Mouse (Mus musculus) CH12.LX (cell line): ENCODE results near the gene Map3k12. TPM values are rescaled to one million over a fixed set of nuclear protein-coding genes. Genes with fewer than 3 reads are reported as not detected.

ENCODE experiments used
- DNase-seq: peaks from one replicate; pipeline ENCODE4 v3.0.0-alpha.2; 2013; ENCODE audit errors: extremely low read depth
- H3K27ac ChIP-seq: 2 replicates; pipeline ENCODE4 v1.5.1; 2012; ENCODE audit warnings: low read depth, mild to moderate bottlenecking, control low read depth, moderate library complexity; ENCODE audit not compliant: insufficient read depth
- H3K27me3 ChIP-seq: replicated peaks from 2 replicates; pipeline ENCODE3; 2012; ENCODE audit warnings: inconsistent platforms
- H3K36me3 ChIP-seq, 2 experiments: replicated peaks in 1 of 2; 2 replicates each; pipeline versions ENCODE3 to v1.6.1; 2012; ENCODE audit warnings: inconsistent platforms in 1 of 2, low read length in 1 of 2, mild to moderate bottlenecking in 1 of 2, mixed read lengths in 1 of 2, moderate library complexity in 1 of 2; ENCODE audit not compliant: control insufficient read depth in 1 of 2, insufficient read depth in 1 of 2
- H3K4me1 ChIP-seq, 2 experiments: 2 replicates each; pipeline ENCODE4 v1.6.1; 2012; ENCODE audit warnings: inconsistent platforms in 1 of 2, moderate library complexity in 1 of 2; ENCODE audit not compliant: insufficient read depth in 2 of 2, control insufficient read depth in 1 of 2
- H3K4me2 ChIP-seq: 2 replicates; pipeline ENCODE4 v1.6.1; 2012; ENCODE audit warnings: low read depth, mild to moderate bottlenecking, control low read depth; ENCODE audit not compliant: poor library complexity, insufficient read depth, severe bottlenecking
- H3K4me3 ChIP-seq, 3 experiments: fragments of 150-350 bp in 1 of 3; sonication (generic) in 1 of 3; replicated peaks in 1 of 3; 2 replicates each; pipeline versions ENCODE3 to v1.5.1; 2011 to 2012; ENCODE audit warnings: low read depth in 2 of 3, low read length in 2 of 3, mild to moderate bottlenecking in 2 of 3, moderate library complexity in 2 of 3, control low read depth in 1 of 3, improper control_type of control experiment in 1 of 3, inconsistent platforms in 1 of 3, mixed read lengths in 1 of 3; ENCODE audit not compliant: poor library complexity in 1 of 3
- H3K79me2 ChIP-seq: replicated peaks from 2 replicates; pipeline ENCODE4 v1.6.1; 2012; ENCODE audit warnings: mild to moderate bottlenecking, moderate library complexity; ENCODE audit not compliant: control insufficient read depth, poor library complexity, insufficient read depth, severe bottlenecking; ENCODE audit errors: extremely low read depth
- H3K9ac ChIP-seq: 2 replicates; pipeline ENCODE4 v1.6.1; 2012; ENCODE audit warnings: low read depth, mild to moderate bottlenecking, control low read depth, moderate library complexity; ENCODE audit not compliant: insufficient read depth
- H3K9me3 ChIP-seq: replicated peaks from 2 replicates; pipeline ENCODE3; 2012; ENCODE audit warnings: low read length, inconsistent platforms, mixed read lengths
- CHD1 ChIP-seq: IDR thresholded peaks from 2 replicates; pipeline ENCODE4 v1.6.1; 2012; ENCODE audit warnings: low read depth, low read length, improper control_type of control experiment, inconsistent platforms
- CTCF ChIP-seq, 2 experiments: IDR thresholded peaks in 1 of 2; conservative IDR thresholded peaks in 1 of 2; 2 replicates each; pipeline ENCODE4 v1.5.1; 2011 to 2012; ENCODE audit warnings: low read depth in 2 of 2, low read length in 2 of 2, improper control_type of control experiment in 1 of 2, inconsistent platforms in 1 of 2, mild to moderate bottlenecking in 1 of 2, moderate library complexity in 1 of 2
- E2F4 ChIP-seq: IDR thresholded peaks from 2 replicates; pipeline ENCODE4 v1.6.1; 2011; ENCODE audit warnings: low read depth, low read length, improper control_type of control experiment; ENCODE audit not compliant: insufficient replicate concordance
- EP300 ChIP-seq: IDR thresholded peaks from 2 replicates; pipeline ENCODE4 v1.6.1; 2011; ENCODE audit warnings: low read length, improper control_type of control experiment
- ETS1 ChIP-seq: conservative IDR thresholded peaks from 2 replicates; pipeline ENCODE4 v1.6.1; 2012; ENCODE audit warnings: low read depth, mild to moderate bottlenecking, inconsistent platforms, low read length, improper control_type of control experiment, moderate library complexity
- GABPA ChIP-seq: IDR thresholded peaks from 2 replicates; pipeline ENCODE4 v1.6.1; 2012; ENCODE audit warnings: low read depth, low read length, improper control_type of control experiment, inconsistent platforms; ENCODE audit not compliant: insufficient replicate concordance
- HCFC1 ChIP-seq: IDR thresholded peaks from 2 replicates; pipeline ENCODE4 v1.6.1; 2012; ENCODE audit warnings: low read depth, mild to moderate bottlenecking, inconsistent platforms, low read length, improper control_type of control experiment
- IRF4 ChIP-seq: IDR thresholded peaks from 2 replicates; pipeline ENCODE4 v1.6.1; 2014; ENCODE audit warnings: low read depth, mild to moderate bottlenecking, inconsistent platforms, low read length, improper control_type of control experiment
- JUN ChIP-seq: IDR thresholded peaks from 2 replicates; pipeline ENCODE4 v1.6.1; 2011; ENCODE audit warnings: low read depth, mild to moderate bottlenecking, low read length, improper control_type of control experiment, moderate library complexity; ENCODE audit not compliant: insufficient read depth
- JUND ChIP-seq: conservative IDR thresholded peaks from 2 replicates; pipeline ENCODE4 v1.6.1; 2011; ENCODE audit warnings: low read depth, low read length, improper control_type of control experiment
- KAT2A ChIP-seq: IDR thresholded peaks from 2 replicates; pipeline ENCODE4 v1.6.1; 2012; ENCODE audit warnings: low read length, improper control_type of control experiment, inconsistent platforms; ENCODE audit not compliant: insufficient replicate concordance
- MAFK ChIP-seq: IDR thresholded peaks from 2 replicates; pipeline ENCODE4 v1.6.1; 2011; ENCODE audit warnings: low read length, improper control_type of control experiment; ENCODE audit not compliant: insufficient replicate concordance
- MAX ChIP-seq: IDR thresholded peaks from 2 replicates; pipeline ENCODE4 v1.6.1; 2011; ENCODE audit warnings: low read length, improper control_type of control experiment
- MAZ ChIP-seq: IDR thresholded peaks from 2 replicates; pipeline ENCODE4 v1.6.1; 2012; ENCODE audit warnings: low read depth, mild to moderate bottlenecking, inconsistent platforms, low read length, improper control_type of control experiment, moderate library complexity
- MYC ChIP-seq: IDR thresholded peaks from 2 replicates; pipeline ENCODE4 v1.6.1; 2011; ENCODE audit warnings: low read depth, mild to moderate bottlenecking, improper control_type of control experiment, low read length
- NELFE ChIP-seq: IDR thresholded peaks from 2 replicates; pipeline ENCODE4 v1.6.1; 2011; ENCODE audit warnings: low read depth, low read length, improper control_type of control experiment
- PAX5 ChIP-seq: IDR thresholded peaks from 2 replicates; pipeline ENCODE4 v1.6.1; 2012; ENCODE audit warnings: low read length, inconsistent platforms, mixed read lengths
- RAD21 ChIP-seq: IDR thresholded peaks from 2 replicates; pipeline ENCODE4 v1.6.1; 2011; ENCODE audit warnings: low read depth, mild to moderate bottlenecking, low read length, improper control_type of control experiment, moderate library complexity
- SIN3A ChIP-seq: IDR thresholded peaks from 2 replicates; pipeline ENCODE4 v1.6.1; 2012; ENCODE audit warnings: low read length, improper control_type of control experiment, inconsistent platforms
- SMC3 ChIP-seq: IDR thresholded peaks from 2 replicates; pipeline ENCODE4 v1.6.1; 2011; ENCODE audit warnings: low read depth, low read length, improper control_type of control experiment
- TCF12 ChIP-seq: IDR thresholded peaks from 2 replicates; pipeline ENCODE4 v1.6.1; 2014; ENCODE audit warnings: low read depth, mild to moderate bottlenecking, inconsistent platforms, low read length, improper control_type of control experiment
- USF2 ChIP-seq: conservative IDR thresholded peaks from 2 replicates; pipeline ENCODE4 v1.6.1; 2011; ENCODE audit warnings: low read depth, low read length, improper control_type of control experiment
- ZC3H11A ChIP-seq: IDR thresholded peaks from 2 replicates; pipeline ENCODE4 v1.6.1; 2012; ENCODE audit warnings: low read depth, mild to moderate bottlenecking, inconsistent platforms, low read length, improper control_type of control experiment
- dilution Hi-C: fragments of 300-500 bp; cut with MboI; formaldehyde crosslinking; loops from 2 replicates; pipeline ENCODE4 v1.14.3; 2020; ENCODE audit warnings: low sequenced_read_pairs; ENCODE audit not compliant: extremely low pct_unique_long_range_greater_than_20kb, extremely low pct_ligation_motif_present
- in situ Hi-C: fragments of 300-500 bp; cut with MboI; formaldehyde crosslinking; loops from 3 replicates; pipeline ENCODE4 v1.14.3; 2019; ENCODE audit warnings: low sequenced_read_pairs, low pct_ligation_motif_present, low pct_unique_long_range_greater_than_20kb, mixed read lengths
- polyA plus RNA-seq: library from polyadenylated mRNA; unstranded; fragments of >175 nt; gene quantifications from 2 replicates; pipeline ENCODE4 v1.2.1, GENCODE M21; 2012; ENCODE audit warnings: low read depth; ENCODE audit not compliant: insufficient read length
- total RNA-seq, 2 experiments: library from RNA; depleted of rRNA; stranded (reverse); fragments of 300-350 nt in 1 of 2; fragments of >200 nt in 1 of 2; gene quantifications; 2 replicates each; pipeline ENCODE4 v1.2.3; 2012 to 2014

Gene Map3k12
- total and polyA plus RNA-seq, 3 experiments: 1.5 to 3.0 (median 2.3) TPM

- Histone ChIP-seq H3K4me2 (no peak overlapping the region), H3K9ac (no peak overlapping the region), H3K79me2 (no peaks in the 10 kb centered on the region), H3K4me3 (no peak overlapping the region), H3K4me1 (peaks cover 0 to 12% of the 10 kb centered on the region in 2 experiments; a peak in 2 of 4 replicates), H3K36me3 (peaks cover 45 to 90% of the 10 kb centered on the region in 2 experiments), H3K27me3 (no peaks in the 10 kb centered on the region), H3K27ac (no peak overlapping the region), H3K9me3 (no peaks in the 10 kb centered on the region)
- in situ Hi-C loops (no loop called here), dilution Hi-C loops (no loop called here)
- no peak for DNase-seq
- no peak for TF ChIP-seq EP300
- TF ChIP-seq CTCF (conservative IDR thresholded peaks at IDR 0.05 in 1 of 2, IDR thresholded peaks at IDR 0.05 in 1 of 2; ENCODE audit: low read depth in 2 of 2, low read length in 2 of 2): no peak
- no peak for TF ChIP-seq RAD21
These were observed 9.5 kb upstream of the Map3k12 start for GRCm38 (mm10) chr15:102526111-102527002.

GRCm38 (mm10) chr15:102524892-102525485 lies 8.1 kb upstream of the Map3k12 start, which contains the start of gene Npff:
Gene Npff, minus strand, starts transcription at chr15:102524942.
- in situ Hi-C loops: no loop called here
- TF ChIP-seq NELFE: peak; percentile 37; the same call in 1 of the 2 replicates
- TF ChIP-seq JUND: no peak
- no peak for TF ChIP-seq CHD1
- no peak for TF ChIP-seq KAT2A
- TF ChIP-seq ETS1: no peak
- TF ChIP-seq SIN3A: 0 out of 2 replicates have a peak, but pooled peaks have one; percentile 42
- no peak for TF ChIP-seq TCF12
- no peak for TF ChIP-seq JUN
- peak; percentile 88 for TF ChIP-seq SMC3
- no peak for TF ChIP-seq MAFK
- no peak for TF ChIP-seq MYC
- TF ChIP-seq RAD21: peak; percentile 98
- TF ChIP-seq USF2: no peak
- 0 out of 2 replicates have a peak, but pooled peaks have one; percentile 27 for TF ChIP-seq ZC3H11A
- no peak for TF ChIP-seq E2F4
- peak; percentile 23; the same call in 1 of the 2 replicates for TF ChIP-seq HCFC1
- TF ChIP-seq MAZ: peak; percentile 47; the same call in 1 of the 2 replicates
- TF ChIP-seq GABPA: no peak
- TF ChIP-seq PAX5: no peak
- TF ChIP-seq CTCF (conservative IDR thresholded peaks at IDR 0.05 in 1 of 2, IDR thresholded peaks at IDR 0.05 in 1 of 2; ENCODE audit: low read depth in 2 of 2, low read length in 2 of 2): peak; percentile 96
- 0 out of 2 replicates have a peak, but pooled peaks have one; percentile 31 for TF ChIP-seq IRF4
- no peak for TF ChIP-seq MAX
- Histone ChIP-seq H3K4me2 (no peak within 1 kb of the TSS), H3K27me3 (no peaks in the 10 kb centered on the region), H3K4me1 (peaks cover 0 to 21% of the 10 kb centered on the region in 2 experiments; a peak in 2 of 4 replicates), H3K27ac (no peak within 1 kb of the TSS), H3K4me3 (no peak within 1 kb of the TSS), H3K36me3 (peaks cover 48 to 91% of the 10 kb centered on the region in 2 experiments), H3K9me3 (no peaks in the 10 kb centered on the region), H3K79me2 (no peaks in the 10 kb centered on the region), H3K9ac (no peak within 1 kb of the TSS)
- DNase-seq: peak; percentile 85
- dilution Hi-C loops: no loop called here
